Mouse (Mus musculus): Measurements from ENCODE around the gene Nebl. TPM values are rescaled to one million over a fixed set of nuclear protein-coding genes. Genes with fewer than 3 reads are reported as not detected.

The Nebl gene
- total RNA-seq, 4 experiments from 2014 or later, result 0.24 to 2.0 (median 0.92) TPM

GRCm38 (mm10) chr2:17710083-17710482, 21.2 kb downstream of the Nebl start:
- DNase-seq (ENCODE audit: low spot score in 2 of 2), result no peak

- DNase-seq (ENCODE audit: low spot score in 2 of 2), result no peak
Measured at GRCm38 (mm10) chr2:17705964-17706363, 25.3 kb downstream of the Nebl start.

- DNase-seq (ENCODE audit: low spot score in 2 of 2), result no peak
Measured at GRCm38 (mm10) chr2:17705426-17705825, 25.8 kb downstream of the Nebl start.

- DNase-seq (ENCODE audit: low spot score in 2 of 2), result no peak
Measured at GRCm38 (mm10) chr2:17703170-17703512, 28.1 kb downstream of the Nebl start.

- no peak for DNase-seq (ENCODE audit: low spot score in 2 of 2)
Measured at GRCm38 (mm10) chr2:17702481-17703169, 28.6 kb downstream of the Nebl start.

GRCm38 (mm10) chr2:17698161-17699087, 32.8 kb downstream of the Nebl start:
- DNase-seq (ENCODE audit: low spot score in 2 of 2), result no peak

GRCm38 (mm10) chr2:17692926-17693325, 38.3 kb downstream of the Nebl start:
- DNase-seq (ENCODE audit: low spot score in 2 of 2), result no peak

- DNase-seq (ENCODE audit: low spot score in 2 of 2), result no peak
Measured at GRCm38 (mm10) chr2:17690264-17690663, 41.0 kb downstream of the Nebl start.

GRCm38 (mm10) chr2:17687141-17687540, 44.1 kb downstream of the Nebl start:
- DNase-seq (ENCODE audit: low spot score in 2 of 2), result no peak

- DNase-seq (ENCODE audit: low spot score in 2 of 2), result no peak
Measured at GRCm38 (mm10) chr2:17683326-17684040, 47.8 kb downstream of the Nebl start.

- no peak for DNase-seq (ENCODE audit: low spot score in 2 of 2)
Measured at GRCm38 (mm10) chr2:17672156-17672555, 59.1 kb downstream of the Nebl start.

GRCm38 (mm10) chr2:17671566-17671965, 59.7 kb downstream of the Nebl start:
- no peak for DNase-seq (ENCODE audit: low spot score in 2 of 2)

- DNase-seq (ENCODE audit: low spot score in 2 of 2), result no peak
Measured at GRCm38 (mm10) chr2:17669953-17670352, 61.3 kb downstream of the Nebl start.

GRCm38 (mm10) chr2:17669000-17669399, 62.3 kb downstream of the Nebl start:
- DNase-seq (ENCODE audit: low spot score in 2 of 2), result no peak

GRCm38 (mm10) chr2:17658176-17658575, 73.1 kb downstream of the Nebl start:
- no peak for DNase-seq (ENCODE audit: low spot score in 2 of 2)

- no peak for DNase-seq (ENCODE audit: low spot score in 2 of 2)
Measured at GRCm38 (mm10) chr2:17650147-17650834, 81.0 kb downstream of the Nebl start.

- no peak for DNase-seq (ENCODE audit: low spot score in 2 of 2)
Measured at GRCm38 (mm10) chr2:17649728-17650127, 81.5 kb downstream of the Nebl start.

- no peak for DNase-seq (ENCODE audit: low spot score in 2 of 2)
Measured at GRCm38 (mm10) chr2:17644282-17645262, 86.7 kb downstream of the Nebl start.

- DNase-seq (ENCODE audit: low spot score in 2 of 2), result no peak
Measured at GRCm38 (mm10) chr2:17643869-17644268, 87.4 kb downstream of the Nebl start.

GRCm38 (mm10) chr2:17642770-17643169, 88.5 kb downstream of the Nebl start:
- no peak for DNase-seq (ENCODE audit: low spot score in 2 of 2)

Data from gastrocnemius, adult 8-10 months (tissue).